ENCODE assay signal across 29 mouse cellular contexts in the genomic region with DNA sequence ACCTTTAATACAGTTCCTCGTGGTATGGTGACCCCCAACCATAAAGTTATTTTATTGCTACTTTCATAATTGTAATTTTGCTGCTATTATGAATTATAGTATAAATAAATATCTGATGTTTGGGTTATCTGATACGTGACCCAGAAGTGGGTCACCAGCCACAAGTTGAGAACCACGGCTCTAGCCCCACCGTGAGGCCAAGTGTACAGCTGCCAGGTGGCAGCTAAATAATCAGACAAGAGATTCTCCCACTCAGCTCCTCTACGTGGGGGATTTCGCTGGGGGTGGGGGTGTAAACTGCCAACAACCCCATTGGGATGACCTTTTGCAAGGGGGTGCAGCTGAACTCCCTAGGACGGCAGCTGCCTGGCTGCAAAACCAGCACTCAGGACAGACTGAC. TPM values are rescaled to one million over a fixed set of nuclear protein-coding genes. Genes with fewer than 3 reads are reported as not detected.
"Had no signal": no experiment of that assay in that cellular context is flagged by ENCODE, and none has a peak within 500 bp of the region (broad histone marks: within the 10 kb centered on the region; RNA-seq: fewer than 3 reads in every experiment).

No protein-coding gene starts in this region.

- H3K36me3 ChIP-seq: limb, embryonic 10.5 days; limb, embryonic 13.5 days; liver, embryonic 15.5 days; neural tube, embryonic 12.5 days; neural tube, embryonic 15.5 days had no signal

- H3K9me3 ChIP-seq: limb, embryonic 10.5 days; limb, embryonic 13.5 days; liver, embryonic 15.5 days; neural tube, embryonic 12.5 days; neural tube, embryonic 15.5 days had no signal

- H3K4me3 ChIP-seq: layer of hippocampus, adult 2 months; limb, embryonic 10.5 days; limb, embryonic 13.5 days; liver, embryonic 15.5 days; neural tube, embryonic 12.5 days; neural tube, embryonic 15.5 days had no signal

- H3K27ac ChIP-seq: layer of hippocampus, adult 2 months; limb, embryonic 10.5 days; limb, embryonic 13.5 days; liver, embryonic 15.5 days; neural tube, embryonic 12.5 days; neural tube, embryonic 15.5 days; stomach, postnatal 0 days had no signal

- H3K9ac ChIP-seq: limb, embryonic 13.5 days; liver, embryonic 15.5 days; neural tube, embryonic 12.5 days; neural tube, embryonic 15.5 days had no signal

- DNase-seq: kidney, adult 8-10 months; kidney, postnatal 25 days; layer of hippocampus, adult 9-11 months; lung, adult 2 months; lung, postnatal 14 days; lung, postnatal 4 days; midbrain, embryonic 14.5 days; right cerebral cortex, adult 18-20 months; right cerebral cortex, postnatal 14 days; right cerebral cortex, postnatal 4 days; thymus, adult 2 months; thymus, postnatal 14 days; thymus, postnatal 4 days had no signal

- H3K4me2 ChIP-seq: limb, embryonic 13.5 days; liver, embryonic 11.5 days; liver, embryonic 15.5 days; midbrain, embryonic 11.5 days; neural tube, embryonic 12.5 days; neural tube, embryonic 15.5 days had no signal

RNA-seq across cellular contexts. Expression of gene Hfe2, which starts 7.1 kb away (rescaled TPM):
- total RNA-seq: megakaryocyte progenitor cell, adult 5-6 weeks; megakaryocyte-erythroid progenitor cell, adult 5-6 weeks had no signal

RNA-seq across cellular contexts. Expression of gene Gm16253, which starts 44.7 kb away (rescaled TPM):
- total RNA-seq: layer of hippocampus, adult 2 months; layer of hippocampus, postnatal 25 days; left cerebral cortex, adult 18-20 months; left cerebral cortex, postnatal 25 days; megakaryocyte progenitor cell, adult 5-6 weeks; megakaryocyte-erythroid progenitor cell, adult 5-6 weeks; midbrain, postnatal 0 days had no signal
- polyA plus RNA-seq: large intestine, adult 2 months; lung, adult 2 months; thymus, adult 2 months had no signal
